Mouse (Mus musculus) neural tube, embryonic 12.5 days (tissue): Measurements from ENCODE around the gene Srrt. TPM values are rescaled to one million over a fixed set of nuclear protein-coding genes. Genes with fewer than 3 reads are reported as not detected.

Source experiments
- ATAC-seq: fragments of 200-750 bp; cut with Nextera tagmentation; 2 replicates; pipeline ENCODE4 v1.8.0; 2017; ENCODE audit warnings: low read depth, mild to moderate bottlenecking, moderate TSS enrichment, moderate library complexity; ENCODE audit not compliant: low FRiP score
- H3K27ac ChIP-seq: fragments of 300-500 bp; sonication (generic); 2 replicates; pipeline ENCODE4 v1.5.1; 2016
- H3K27me3 ChIP-seq: fragments of 300-500 bp; sonication (generic); replicated peaks from 2 replicates; pipeline ENCODE4 v1.6.1; 2016; ENCODE audit warnings: mild to moderate bottlenecking
- H3K36me3 ChIP-seq: fragments of 300-500 bp; sonication (generic); 2 replicates; pipeline ENCODE4 v1.6.1; 2016; ENCODE audit warnings: mild to moderate bottlenecking
- H3K4me1 ChIP-seq: fragments of 300-500 bp; sonication (generic); 2 replicates; pipeline ENCODE4 v1.6.1; 2016
- H3K4me2 ChIP-seq: fragments of 300-500 bp; sonication (generic); replicated peaks from 2 replicates; pipeline ENCODE4 v1.6.1; 2016; ENCODE audit warnings: mild to moderate bottlenecking
- H3K4me3 ChIP-seq: fragments of 300-500 bp; sonication (generic); 2 replicates; pipeline ENCODE4 v1.5.1; 2016
- H3K9ac ChIP-seq: fragments of 300-500 bp; sonication (generic); 2 replicates; pipeline ENCODE4 v1.6.1; 2016; ENCODE audit warnings: mild to moderate bottlenecking
- H3K9me3 ChIP-seq: fragments of 300-500 bp; sonication (generic); 2 replicates; pipeline ENCODE4 v1.6.1; 2016; ENCODE audit warnings: mild to moderate bottlenecking
- WGBS: fragments of 180-500 bp; shearing (Covaris S2); methylation state at CpG from one replicate; pipeline ENCODE4 v1.1.7; 2016; 5-methylcytosine and 5-hydroxymethylcytosine counted together
- polyA plus RNA-seq: library from polyadenylated mRNA; unstranded; fragments of >200 nt; fragmentation: Nextera tagmentation; extraction: Ambion mirVana; gene quantifications from 2 replicates; pipeline ENCODE4 v1.2.1, GENCODE M21; 2016

Srrt gene
- polyA plus RNA-seq, 1 experiment from 2014 or later: 155 TPM

GRCm38 (mm10) chr5:137333512-137334174 is 26.2 kb upstream of the Srrt start, which contains the start of gene Slc12a9:
Slc12a9 (minus strand) TSS chr5:137333597.
- Histone ChIP-seq H3K9ac (peak within 1 kb of the TSS; percentile 74), H3K9me3 (no peaks in the 10 kb centered on the region), H3K27me3 (no peaks in the 10 kb centered on the region), H3K36me3 (no peaks in the 10 kb centered on the region), H3K4me2 (peak within 1 kb of the TSS; percentile 93), H3K4me1 (peaks cover 15% of the 10 kb centered on the region), H3K4me3 (peak within 1 kb of the TSS; percentile 66), H3K27ac (peak within 1 kb of the TSS; percentile 66; the same call in 1 of the 2 replicates)
- WGBS: under 1% methylated on average over 44 of the region's 44 CpGs
- peak; percentile 92 for ATAC-seq

- Histone ChIP-seq H3K9ac (peak overlapping the region; percentile 74), H3K4me3 (peak overlapping the region; percentile 66), H3K36me3 (peaks cover 3% of the 10 kb centered on the region; the same call in 1 of the 2 replicates), H3K9me3 (no peaks in the 10 kb centered on the region), H3K4me2 (peak overlapping the region; percentile 93), H3K27me3 (no peaks in the 10 kb centered on the region), H3K27ac (peak overlapping the region; percentile 66; the same call in 1 of the 2 replicates), H3K4me1 (peaks cover 14% of the 10 kb centered on the region)
- ATAC-seq: no peak; the same call in 1 of the 2 replicates
- WGBS: 13% methylated on average over 15 of the region's 15 CpGs
Measured at GRCm38 (mm10) chr5:137332857-137333511, 25.5 kb upstream of the Srrt start.

GRCm38 (mm10) chr5:137330910-137331309 is 23.4 kb upstream of the Srrt start:
- Histone ChIP-seq H3K4me3 (no peak overlapping the region), H3K27ac (no peak overlapping the region), H3K4me1 (peaks cover 11% of the 10 kb centered on the region), H3K4me2 (no peak overlapping the region), H3K9ac (no peak overlapping the region), H3K27me3 (no peaks in the 10 kb centered on the region), H3K36me3 (peaks cover 17% of the 10 kb centered on the region), H3K9me3 (no peaks in the 10 kb centered on the region)
- 95% methylated on average over 7 of the region's 7 CpGs for WGBS
- ATAC-seq: no peak

- Histone ChIP-seq H3K4me1 (no peaks in the 10 kb centered on the region), H3K9me3 (no peaks in the 10 kb centered on the region), H3K4me3 (no peak overlapping the region), H3K36me3 (peaks cover 76% of the 10 kb centered on the region), H3K27me3 (no peaks in the 10 kb centered on the region), H3K9ac (no peak overlapping the region), H3K4me2 (no peak overlapping the region), H3K27ac (no peak overlapping the region)
- 91% methylated on average over 3 of the region's 3 CpGs for WGBS
- no peak for ATAC-seq
Measured at GRCm38 (mm10) chr5:137320996-137321395, 13.5 kb upstream of the Srrt start.

GRCm38 (mm10) chr5:137318570-137318969 is 11.1 kb upstream of the Srrt start:
- no peaks in the 10 kb centered on the region for H3K9me3 ChIP-seq
- no peaks in the 10 kb centered on the region for H3K27me3 ChIP-seq
- H3K4me2 ChIP-seq: no peak overlapping the region
- H3K27ac ChIP-seq: no peak overlapping the region
- no peak overlapping the region for H3K4me3 ChIP-seq
- peaks cover 65% of the 10 kb centered on the region for H3K36me3 ChIP-seq
- WGBS: 95% methylated on average over 1 of the region's 1 CpGs
- no peak overlapping the region for H3K9ac ChIP-seq
- peaks cover 20% of the 10 kb centered on the region for H3K4me1 ChIP-seq
- ATAC-seq: no peak

GRCm38 (mm10) chr5:137317361-137317760 is 9.9 kb upstream of the Srrt start:
- Histone ChIP-seq H3K36me3 (peaks cover 53% of the 10 kb centered on the region), H3K4me1 (peaks cover 32% of the 10 kb centered on the region), H3K9ac (no peak overlapping the region), H3K27me3 (no peaks in the 10 kb centered on the region), H3K9me3 (no peaks in the 10 kb centered on the region), H3K4me2 (no peak overlapping the region), H3K4me3 (no peak overlapping the region), H3K27ac (no peak overlapping the region)
- WGBS: 92% methylated on average over 8 of the region's 8 CpGs
- no peak for ATAC-seq

- Histone ChIP-seq H3K9ac (peak overlapping the region; percentile 69), H3K4me3 (no peak overlapping the region), H3K27ac (no peak overlapping the region; the same call in 1 of the 2 replicates), H3K36me3 (peaks cover 40% of the 10 kb centered on the region), H3K4me2 (peak overlapping the region; percentile 71), H3K9me3 (no peaks in the 10 kb centered on the region), H3K4me1 (peaks cover 33% of the 10 kb centered on the region), H3K27me3 (no peaks in the 10 kb centered on the region)
- 0 out of 2 replicates have a peak, but pooled peaks have one; percentile 20 for ATAC-seq
- WGBS: 39% methylated on average over 30 of the region's 30 CpGs
Measured at GRCm38 (mm10) chr5:137315084-137315903, 7.8 kb upstream of the Srrt start.

- Histone ChIP-seq H3K4me3 (peak within 1 kb of the TSS; percentile 45), H3K27me3 (no peaks in the 10 kb centered on the region), H3K9me3 (no peaks in the 10 kb centered on the region), H3K27ac (peak within 1 kb of the TSS; percentile 42; the same call in 1 of the 2 replicates), H3K4me2 (peak within 1 kb of the TSS; percentile 71), H3K4me1 (peaks cover 33% of the 10 kb centered on the region), H3K9ac (peak within 1 kb of the TSS; percentile 69), H3K36me3 (peaks cover 40% of the 10 kb centered on the region)
- peak; percentile 75 for ATAC-seq
- WGBS: 15% methylated on average over 30 of the region's 30 CpGs
Measured at GRCm38 (mm10) chr5:137314193-137315083, 7.0 kb upstream of the Srrt start, which contains the start of gene Trip6. Trip6 (minus strand) TSS chr5:137314404.

GRCm38 (mm10) chr5:137313466-137314192 is 6.2 kb upstream of the Srrt start:
- Histone ChIP-seq H3K36me3 (peaks cover 42% of the 10 kb centered on the region), H3K27me3 (no peaks in the 10 kb centered on the region), H3K4me1 (peaks cover 33% of the 10 kb centered on the region), H3K4me3 (peak overlapping the region; percentile 45), H3K9ac (peak overlapping the region; percentile 69), H3K27ac (no peak overlapping the region), H3K4me2 (peak overlapping the region; percentile 71), H3K9me3 (no peaks in the 10 kb centered on the region)
- ATAC-seq: peak; percentile 36
- WGBS: 2% methylated on average over 22 of the region's 22 CpGs

- H3K9me3 ChIP-seq: no peaks in the 10 kb centered on the region
- no peak for ATAC-seq
- peak overlapping the region; percentile 81; the same call in 1 of the 2 replicates for H3K9ac ChIP-seq
- H3K36me3 ChIP-seq: peaks cover 31% of the 10 kb centered on the region
- H3K27me3 ChIP-seq: no peaks in the 10 kb centered on the region
- 97% methylated on average over 4 of the region's 4 CpGs for WGBS
- H3K4me3 ChIP-seq: no peak overlapping the region
- H3K4me2 ChIP-seq: peak overlapping the region; percentile 75
- peak overlapping the region; percentile 67; the same call in 1 of the 2 replicates for H3K27ac ChIP-seq
- peaks cover 35% of the 10 kb centered on the region for H3K4me1 ChIP-seq
Measured at GRCm38 (mm10) chr5:137308356-137308755, 882 bp upstream of the Srrt start.
